Mouse (Mus musculus): ENCODE results near the gene 2010111I01Rik.
"Not testable (repeated sequence)": the region's sequence is repeated elsewhere in the genome, so short reads cannot be mapped to it uniquely, and the experiment has no call there.

Gene 2010111I01Rik

GRCm38 (mm10) chr13:63342781-63343180 is 378.1 kb downstream of the 2010111I01Rik start:
- no peak for DNase-seq (ENCODE audit: low read depth, low spot score)
- Histone ChIP-seq H3K27me3 (ENCODE audit: control insufficient read depth, insufficient read depth, low read length, poor library complexity, severe bottlenecking) (no peaks in the 10 kb centered on the region), H3K36me3 (ENCODE audit: control insufficient read depth, insufficient read depth, low read length, poor library complexity, severe bottlenecking) (no peaks in the 10 kb centered on the region)

GRCm38 (mm10) chr13:63344481-63344880 is 379.8 kb downstream of the 2010111I01Rik start:
- no peak for DNase-seq (ENCODE audit: low read depth, low spot score)
- Histone ChIP-seq H3K36me3 (ENCODE audit: control insufficient read depth, insufficient read depth, low read length, poor library complexity, severe bottlenecking) (no peaks in the 10 kb centered on the region), H3K27me3 (ENCODE audit: control insufficient read depth, insufficient read depth, low read length, poor library complexity, severe bottlenecking) (no peaks in the 10 kb centered on the region)

- no peaks in the 10 kb centered on the region for H3K36me3 ChIP-seq (ENCODE audit: control insufficient read depth, insufficient read depth, low read length, poor library complexity, severe bottlenecking)
- no peak for DNase-seq (ENCODE audit: low read depth, low spot score)
- no peaks in the 10 kb centered on the region for H3K27me3 ChIP-seq (ENCODE audit: control insufficient read depth, insufficient read depth, low read length, poor library complexity, severe bottlenecking)
These were observed 381.0 kb downstream of the 2010111I01Rik start for GRCm38 (mm10) chr13:63345476-63346225.

- no peaks in the 10 kb centered on the region for H3K36me3 ChIP-seq (ENCODE audit: control insufficient read depth, insufficient read depth, low read length, poor library complexity, severe bottlenecking)
These were observed 382.9 kb downstream of the 2010111I01Rik start for GRCm38 (mm10) chr13:63347639-63348038.

GRCm38 (mm10) chr13:63350076-63350475 is 385.4 kb downstream of the 2010111I01Rik start:
- Histone ChIP-seq H3K27me3 (ENCODE audit: control insufficient read depth, insufficient read depth, low read length, poor library complexity, severe bottlenecking) (no peaks in the 10 kb centered on the region), H3K36me3 (ENCODE audit: control insufficient read depth, insufficient read depth, low read length, poor library complexity, severe bottlenecking) (no peaks in the 10 kb centered on the region)
- no peak for DNase-seq (ENCODE audit: low read depth, low spot score)

More at GRCm38 (mm10) chr13:63347639-63348038, 382.9 kb downstream of the 2010111I01Rik start:
- H3K27me3 ChIP-seq (ENCODE audit: control insufficient read depth, insufficient read depth, low read length, poor library complexity, severe bottlenecking) = no peaks in the 10 kb centered on the region
- no peak for DNase-seq (ENCODE audit: low read depth, low spot score)

GRCm38 (mm10) chr13:63353312-63353711 is 388.6 kb downstream of the 2010111I01Rik start:
- not testable (repeated sequence) for DNase-seq (ENCODE audit: low read depth, low spot score); H3K27me3 ChIP-seq (ENCODE audit: control insufficient read depth, insufficient read depth, low read length, poor library complexity, severe bottlenecking); H3K36me3 ChIP-seq (ENCODE audit: control insufficient read depth, insufficient read depth, low read length, poor library complexity, severe bottlenecking)

- no peak for DNase-seq (ENCODE audit: low read depth, low spot score)
- Histone ChIP-seq H3K36me3 (ENCODE audit: control insufficient read depth, insufficient read depth, low read length, poor library complexity, severe bottlenecking) (no peaks in the 10 kb centered on the region; the same call in 1 of the 2 replicates), H3K27me3 (ENCODE audit: control insufficient read depth, insufficient read depth, low read length, poor library complexity, severe bottlenecking) (no peaks in the 10 kb centered on the region)
These were observed 391.4 kb downstream of the 2010111I01Rik start for GRCm38 (mm10) chr13:63356101-63356500.

- DNase-seq (ENCODE audit: low read depth, low spot score) = peak; percentile 70
- no peaks in the 10 kb centered on the region; the same call in 1 of the 2 replicates for H3K36me3 ChIP-seq (ENCODE audit: control insufficient read depth, insufficient read depth, low read length, poor library complexity, severe bottlenecking)
- H3K27me3 ChIP-seq (ENCODE audit: control insufficient read depth, insufficient read depth, low read length, poor library complexity, severe bottlenecking) = no peaks in the 10 kb centered on the region
These were observed 391.9 kb downstream of the 2010111I01Rik start for GRCm38 (mm10) chr13:63356558-63356957.

- no peaks in the 10 kb centered on the region for H3K27me3 ChIP-seq (ENCODE audit: control insufficient read depth, insufficient read depth, low read length, poor library complexity, severe bottlenecking)
- DNase-seq (ENCODE audit: low read depth, low spot score) = no peak
These were observed 394.7 kb downstream of the 2010111I01Rik start for GRCm38 (mm10) chr13:63359393-63359792.

GRCm38 (mm10) chr13:63360111-63360885 is 395.6 kb downstream of the 2010111I01Rik start:
- no peak for DNase-seq (ENCODE audit: low read depth, low spot score)
- H3K27me3 ChIP-seq (ENCODE audit: control insufficient read depth, insufficient read depth, low read length, poor library complexity, severe bottlenecking) = no peaks in the 10 kb centered on the region
- no peaks in the 10 kb centered on the region; the same call in 1 of the 2 replicates for H3K36me3 ChIP-seq (ENCODE audit: control insufficient read depth, insufficient read depth, low read length, poor library complexity, severe bottlenecking)

More at GRCm38 (mm10) chr13:63359393-63359792, 394.7 kb downstream of the 2010111I01Rik start:
- H3K36me3 ChIP-seq (ENCODE audit: control insufficient read depth, insufficient read depth, low read length, poor library complexity, severe bottlenecking) = no peaks in the 10 kb centered on the region; the same call in 1 of the 2 replicates

GRCm38 (mm10) chr13:63361755-63362154 is 397.1 kb downstream of the 2010111I01Rik start:
- Histone ChIP-seq H3K36me3 (ENCODE audit: control insufficient read depth, insufficient read depth, low read length, poor library complexity, severe bottlenecking) (no peaks in the 10 kb centered on the region; the same call in 1 of the 2 replicates), H3K27me3 (ENCODE audit: control insufficient read depth, insufficient read depth, low read length, poor library complexity, severe bottlenecking) (no peaks in the 10 kb centered on the region)
- no peak for DNase-seq (ENCODE audit: low read depth, low spot score)

- DNase-seq (ENCODE audit: low read depth, low spot score) = no peak
- H3K36me3 ChIP-seq (ENCODE audit: control insufficient read depth, insufficient read depth, low read length, poor library complexity, severe bottlenecking) = no peaks in the 10 kb centered on the region
- H3K27me3 ChIP-seq (ENCODE audit: control insufficient read depth, insufficient read depth, low read length, poor library complexity, severe bottlenecking) = peaks cover 2% of the 10 kb centered on the region; the same call in 1 of the 2 replicates
These were observed 408.9 kb downstream of the 2010111I01Rik start for GRCm38 (mm10) chr13:63373460-63374166.

Data from splenic B cell, adult 2 months (primary cell).